Mouse (Mus musculus) CH12F3 (cell line): ENCODE results near the gene Hist1h3f.

ENCODE experiments used
- in situ Hi-C: fragments of 300-500 bp; cut with MboI; formaldehyde crosslinking; loops from 2 replicates; pipeline ENCODE4 v1.14.3; 2020; ENCODE audit warnings: low sequenced_read_pairs

The Hist1h3f gene

GRCm38 (mm10) chr13:23543965-23544786 is at the start of gene Hist1h3f:
Gene Hist1h3f (plus strand): TSS chr13:23544052.
- in situ Hi-C loops = no loop called here

GRCm38 (mm10) chr13:23495526-23495925 is 48.3 kb upstream of the Hist1h3f start:
- in situ Hi-C loops = no loop called here

DNA sequence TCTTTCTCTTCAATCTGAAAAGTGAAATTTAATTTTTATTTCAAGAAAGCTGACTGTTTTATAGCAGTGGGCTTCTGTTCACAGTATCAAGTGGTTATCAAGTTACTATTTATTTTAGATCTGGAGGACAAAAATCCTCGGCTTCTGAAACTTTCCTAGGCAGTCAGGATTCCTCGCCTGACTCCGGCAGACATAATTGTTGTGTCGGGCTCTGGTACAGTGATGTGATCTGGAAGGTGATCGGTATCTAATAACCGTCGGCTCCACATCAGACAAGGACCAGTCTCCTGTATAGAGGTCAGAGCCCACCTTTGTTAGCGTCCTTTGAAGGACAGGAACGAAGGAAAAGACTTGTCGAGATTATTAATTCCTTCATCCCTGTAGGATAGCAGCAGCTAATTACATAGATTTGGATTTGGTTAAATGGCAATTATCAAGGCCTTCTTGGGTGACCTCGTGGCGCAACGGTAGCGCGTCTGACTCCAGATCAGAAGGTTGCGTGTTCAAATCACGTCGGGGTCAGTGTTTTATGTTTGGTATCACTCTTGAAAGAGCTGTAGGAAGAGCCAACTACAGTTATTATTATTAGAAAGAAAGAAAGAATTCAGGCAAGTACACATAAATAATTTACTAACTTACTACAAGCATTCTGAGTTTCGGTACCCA is 46.1 kb upstream of the Hist1h3f start:
- in situ Hi-C loops = no loop called here

GRCm38 (mm10) chr13:23498653-23499052 is 45.2 kb upstream of the Hist1h3f start:
- in situ Hi-C loops = no loop called here

- in situ Hi-C loops = loop anchor here (10.0 to 25.0 kb wide), 2 partner anchors 195 to 1563 kb away; partner anchors contain the start of gene Zfp184
Measured at GRCm38 (mm10) chr13:23499943-23500342, 43.9 kb upstream of the Hist1h3f start.

- in situ Hi-C loops = loop anchor here (10.0 to 25.0 kb wide), 2 partner anchors 196 to 1563 kb away; partner anchors contain the start of gene Zfp184
Measured at GRCm38 (mm10) chr13:23500424-23501200, 43.2 kb upstream of the Hist1h3f start.

DNA sequence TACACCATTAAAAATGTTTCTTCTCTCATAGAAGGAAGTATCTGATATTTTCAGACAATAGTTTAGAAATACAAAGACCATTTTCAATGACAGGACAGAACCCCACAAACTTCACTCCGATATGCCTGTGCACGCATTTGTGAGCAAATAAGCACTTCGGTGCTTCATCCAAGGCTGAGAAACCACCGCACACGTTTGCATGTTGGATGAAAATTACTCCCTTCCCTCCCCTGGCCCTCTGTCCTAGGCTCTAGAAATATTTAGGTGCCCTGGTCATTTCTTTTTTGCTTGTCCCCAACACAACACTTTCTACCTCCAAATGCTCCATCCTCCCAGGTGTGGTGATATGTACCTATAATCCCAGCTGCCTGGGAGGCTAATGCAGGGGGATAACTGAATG is 42.3 kb upstream of the Hist1h3f start:
- in situ Hi-C loops = loop anchor here (10.0 to 25.0 kb wide), 2 partner anchors 197 to 1564 kb away; partner anchors contain the start of gene Zfp184

DNA sequence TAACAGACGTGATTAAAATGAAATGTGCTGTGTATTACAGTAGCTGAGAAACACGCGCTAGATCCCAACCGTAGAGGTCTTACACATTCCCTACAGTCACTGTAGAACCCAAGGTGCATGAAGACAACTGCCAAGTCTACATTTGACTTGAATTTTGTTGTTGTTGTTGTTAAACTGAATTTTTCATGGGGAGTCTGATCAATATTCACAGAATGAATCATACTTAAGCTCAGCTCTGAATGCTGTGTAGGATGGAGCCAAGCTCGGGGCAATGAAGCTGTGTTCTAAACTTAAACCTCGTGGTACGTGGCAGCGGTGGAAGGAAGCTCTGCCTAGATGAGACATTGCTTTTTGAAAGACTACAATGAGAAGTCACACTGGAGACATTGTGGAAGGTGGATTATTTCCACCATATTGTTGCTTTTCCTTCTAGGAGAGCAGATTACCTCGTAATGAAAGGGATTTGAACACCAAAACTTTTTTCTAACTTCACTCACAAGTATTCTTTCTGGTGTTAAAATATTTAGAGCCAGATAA is 41.8 kb upstream of the Hist1h3f start:
- in situ Hi-C loops = loop anchor here (10.0 to 25.0 kb wide), 2 partner anchors 197 to 1565 kb away; partner anchors contain the start of gene Zfp184

GRCm38 (mm10) chr13:23502916-23503315 is 40.9 kb upstream of the Hist1h3f start:
- in situ Hi-C loops = loop anchor here (10.0 to 25.0 kb wide), 2 partner anchors 198 to 1566 kb away; partner anchors contain the start of gene Zfp184

DNA sequence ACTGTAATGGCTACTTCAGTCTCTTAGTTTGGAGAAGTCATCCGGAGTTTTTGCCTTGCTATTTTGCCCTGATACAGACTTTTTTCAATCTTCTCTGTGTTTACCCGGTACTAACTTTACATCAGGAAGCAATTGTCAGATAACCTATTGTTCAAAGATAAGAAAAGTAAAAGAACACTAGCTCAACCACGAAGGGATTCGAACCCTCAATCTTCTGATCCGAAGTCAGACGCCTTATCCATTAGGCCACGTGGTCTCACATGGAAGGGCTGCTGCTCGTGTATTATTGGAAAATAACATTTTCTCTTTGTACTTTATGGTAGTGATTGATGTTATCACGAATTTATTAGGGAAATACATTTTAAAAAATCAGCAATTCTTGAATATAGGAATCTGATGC is 40.1 kb upstream of the Hist1h3f start:
- in situ Hi-C loops = loop anchor here (10.0 to 25.0 kb wide), 2 partner anchors 199 to 1566 kb away; partner anchors contain the start of gene Zfp184

DNA sequence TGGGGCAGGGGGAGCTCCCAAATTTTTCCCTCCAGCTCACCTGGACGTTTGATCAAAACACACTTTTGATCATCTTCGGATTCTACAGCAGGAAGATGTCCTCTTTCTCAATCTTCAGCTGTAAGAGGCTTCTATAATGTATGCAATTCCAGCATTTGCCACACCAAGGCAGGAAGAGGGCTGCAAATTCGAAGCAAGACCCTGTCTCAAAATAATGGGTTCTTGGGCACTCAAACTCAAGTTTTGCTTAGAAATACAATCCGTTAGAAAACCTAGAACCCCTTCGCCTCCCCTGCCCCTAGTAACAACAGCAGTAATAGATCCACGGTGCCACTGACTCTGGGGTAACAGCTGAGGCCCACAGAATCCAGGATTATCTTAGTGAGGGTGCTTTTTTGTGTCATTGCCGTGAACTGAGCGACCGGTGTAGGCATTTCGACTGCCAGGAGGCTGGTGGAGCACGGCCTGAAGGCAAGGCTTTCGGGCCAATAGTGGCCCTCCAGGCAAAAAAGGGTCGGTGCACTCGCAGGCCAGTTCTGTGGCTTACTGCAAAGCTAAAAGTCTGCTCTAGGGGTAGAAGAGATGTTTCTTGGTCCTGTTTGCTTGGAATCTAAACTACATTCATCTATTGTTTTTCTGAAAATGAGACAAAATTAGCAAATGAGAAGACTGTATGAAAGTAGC is 38.0 kb upstream of the Hist1h3f start:
- in situ Hi-C loops = loop anchor here (10.0 to 25.0 kb wide), 2 partner anchors 201 to 1569 kb away; partner anchors contain the start of gene Zfp184

DNA sequence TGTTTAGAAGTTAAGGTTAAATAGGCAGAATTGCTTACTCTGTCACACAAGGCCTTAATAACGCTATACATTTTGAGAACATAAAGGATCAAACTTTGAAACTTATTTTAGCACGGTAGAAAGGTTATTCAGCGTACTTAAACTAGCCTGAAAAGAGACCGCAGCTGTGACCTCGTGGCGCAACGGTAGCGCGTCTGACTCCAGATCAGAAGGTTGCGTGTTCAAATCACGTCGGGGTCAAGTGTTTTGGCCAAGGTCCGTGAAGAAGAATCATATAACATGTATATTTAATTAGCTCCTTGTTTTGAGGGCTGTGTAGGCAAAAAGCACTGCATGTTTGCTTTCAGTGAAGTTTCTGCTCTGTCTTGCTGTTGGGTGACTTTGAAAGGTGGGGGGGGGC is 37.5 kb upstream of the Hist1h3f start:
- in situ Hi-C loops = loop anchor here (10.0 to 25.0 kb wide), 2 partner anchors 202 to 1569 kb away; partner anchors contain the start of gene Zfp184

GRCm38 (mm10) chr13:23506819-23507515 is 36.9 kb upstream of the Hist1h3f start:
- in situ Hi-C loops = loop anchor here (10.0 to 25.0 kb wide), 2 partner anchors 202 to 1570 kb away; partner anchors contain the start of gene Zfp184

- in situ Hi-C loops = loop anchor here (25.0 kb wide), 1 partner anchor 1573 kb away; the partner anchor contains the start of gene Zfp184
Measured at GRCm38 (mm10) chr13:23510127-23510526, 33.7 kb upstream of the Hist1h3f start.

DNA sequence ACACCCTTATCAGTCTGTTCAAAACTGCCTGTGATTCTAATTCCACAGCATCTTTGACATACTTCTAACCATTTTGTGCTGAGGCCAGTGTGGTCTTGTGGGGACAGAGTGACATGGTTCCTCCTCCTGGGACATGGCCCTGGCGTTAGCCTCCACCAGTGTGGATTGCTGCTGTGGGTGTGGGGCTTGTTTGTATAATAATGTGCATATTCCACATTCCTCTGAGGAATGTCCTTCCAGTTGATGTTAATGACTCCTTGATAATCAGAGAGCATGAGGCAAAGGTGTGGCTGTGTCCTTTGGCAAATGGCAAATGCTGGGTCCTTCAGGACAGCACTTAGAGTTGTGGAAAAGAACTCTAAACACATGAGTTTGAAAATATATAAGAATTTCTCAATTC is 30.3 kb upstream of the Hist1h3f start:
- in situ Hi-C loops = loop anchor here (25.0 kb wide), 1 partner anchor 1576 kb away; the partner anchor contains the start of gene Zfp184

GRCm38 (mm10) chr13:23515281-23515680 is 28.6 kb upstream of the Hist1h3f start:
- in situ Hi-C loops = loop anchor here (5.0 to 25.0 kb wide), 2 partner anchors 83 to 1578 kb away; partner anchors contain the start of gene Zfp184

DNA sequence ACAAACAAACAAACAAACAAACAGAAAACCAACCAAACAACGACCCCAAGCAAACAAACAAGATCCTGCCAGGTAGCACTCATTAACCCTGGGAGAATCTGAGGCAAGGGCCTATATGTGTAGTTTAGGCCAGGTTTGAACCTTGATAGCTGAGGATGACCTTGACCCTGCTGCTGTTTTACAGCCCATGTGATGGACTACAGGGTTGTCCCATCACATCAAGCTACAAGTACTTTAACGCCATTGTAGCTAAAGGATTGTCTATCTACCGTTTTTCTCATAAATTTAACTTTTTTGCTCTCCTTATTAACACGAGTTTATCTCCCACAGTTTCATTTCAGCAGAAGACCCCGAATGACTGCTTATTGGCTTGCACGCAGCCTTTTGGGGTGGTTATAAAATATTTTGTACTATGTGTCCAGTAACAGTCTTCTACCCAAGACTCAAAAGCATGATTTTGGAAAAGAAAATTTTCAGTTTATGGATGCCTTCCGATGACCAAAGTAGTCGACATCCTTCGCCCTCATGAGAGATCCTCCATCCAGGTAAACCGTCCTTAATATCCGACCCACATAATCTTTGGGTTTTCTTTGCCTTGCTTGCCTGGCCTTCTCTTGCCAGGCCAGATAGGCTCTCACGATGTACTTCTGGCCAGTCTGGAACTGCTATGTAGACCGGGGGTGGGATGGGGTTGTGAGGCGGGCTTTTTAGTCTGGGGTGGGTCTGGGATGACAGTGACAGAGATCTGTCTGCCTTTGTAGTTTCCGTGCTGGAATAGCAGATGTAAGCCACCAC is 27.8 kb upstream of the Hist1h3f start:
- in situ Hi-C loops = loop anchor here (5.0 to 25.0 kb wide), 2 partner anchors 84 to 1579 kb away; partner anchors contain the start of gene Zfp184
